Mouse (Mus musculus) brain, embryonic 14.5 days (tissue): Measurements from ENCODE around the gene Chrd.

Source experiments
- CTCF ChIP-seq: fragments of 200-500 bp; IDR thresholded peaks from 2 replicates; pipeline ENCODE4 v1.5.1; 2012; ENCODE audit warnings: inconsistent platforms, mild to moderate bottlenecking, moderate library complexity, borderline replicate concordance; ENCODE audit not compliant: insufficient read depth, insufficient read length; ENCODE audit errors: extremely low read depth
- POLR2A ChIP-seq: fragments of 200-500 bp; IDR thresholded peaks from 2 replicates; pipeline ENCODE4 v1.6.1; 2012; ENCODE audit warnings: mild to moderate bottlenecking, inconsistent platforms, borderline replicate concordance; ENCODE audit not compliant: poor library complexity, insufficient read depth, insufficient read length, severe bottlenecking; ENCODE audit errors: extremely low read depth

- TF ChIP-seq CTCF, result peak; percentile 36; the same call in 1 of the 2 replicates
- no peak for TF ChIP-seq POLR2A
Observed at GRCm38 (mm10) chr16:20761681-20762080, 28.8 kb downstream of the Chrd start.
